Mouse (Mus musculus): ENCODE results near the gene Il5. TPM values are rescaled to one million over a fixed set of nuclear protein-coding genes. Genes with fewer than 3 reads are reported as not detected.
A peak's percentile ranks its signal among the peaks of the same experiment; 100 is the strongest.

Il5 gene
- not detected in 2 replicates for polyA plus RNA-seq (2016; fragmentation: Nextera tagmentation; extraction: Ambion mirVana)

- Histone ChIP-seq H3K4me3 (no peak within 1 kb of the TSS), H3K4me2 (replicated peaks) (no peak within 1 kb of the TSS), H3K27me3 (replicated peaks) (no peaks in the 10 kb centered on the region), H3K4me1 (no peaks in the 10 kb centered on the region), H3K36me3 (no peaks in the 10 kb centered on the region), H3K27ac (no peak within 1 kb of the TSS), H3K9me3 (no peaks in the 10 kb centered on the region), H3K9ac (no peak within 1 kb of the TSS)
- WGBS: 86% methylated on average over 6 of the region's 6 CpGs
- no peak for ATAC-seq (ENCODE audit: low FRiP score, low read depth)
Observed at GRCm38 (mm10) chr11:53720715-53721114, at the start of gene Il5. Gene Il5 (plus strand): TSS chr11:53720794.

- H3K4me1 ChIP-seq: no peaks in the 10 kb centered on the region
- H3K9me3 ChIP-seq: no peaks in the 10 kb centered on the region
- H3K9ac ChIP-seq: no peak overlapping the region
- 97% methylated on average over 4 of the region's 4 CpGs for WGBS
- H3K27me3 ChIP-seq (replicated peaks): no peaks in the 10 kb centered on the region
- ATAC-seq (ENCODE audit: low FRiP score, low read depth): no peak
- H3K27ac ChIP-seq: no peak overlapping the region
- H3K4me2 ChIP-seq (replicated peaks): no peak overlapping the region
- peaks cover 39% of the 10 kb centered on the region for H3K36me3 ChIP-seq
- no peak overlapping the region for H3K4me3 ChIP-seq
Observed at GRCm38 (mm10) chr11:53671414-53671813, 49.2 kb upstream of the Il5 start.

GRCm38 (mm10) chr11:53680141-53680540, 40.5 kb upstream of the Il5 start:
- no peak overlapping the region for H3K27ac ChIP-seq
- no peaks in the 10 kb centered on the region for H3K27me3 ChIP-seq (replicated peaks)
- H3K9ac ChIP-seq: no peak overlapping the region
- no peak overlapping the region for H3K4me3 ChIP-seq
- WGBS: 87% methylated on average over 4 of the region's 4 CpGs
- ATAC-seq (ENCODE audit: low FRiP score, low read depth): no peak
- H3K9me3 ChIP-seq: no peaks in the 10 kb centered on the region
- no peak overlapping the region for H3K4me2 ChIP-seq (replicated peaks)
- H3K36me3 ChIP-seq: peaks cover 28% of the 10 kb centered on the region
- no peaks in the 10 kb centered on the region for H3K4me1 ChIP-seq

- H3K4me2 ChIP-seq (replicated peaks): no peak overlapping the region
- no peak for ATAC-seq (ENCODE audit: low FRiP score, low read depth)
- no peaks in the 10 kb centered on the region for H3K27me3 ChIP-seq (replicated peaks)
- WGBS: 95% methylated on average over 2 of the region's 2 CpGs
- H3K9ac ChIP-seq: no peak overlapping the region
- no peaks in the 10 kb centered on the region for H3K9me3 ChIP-seq
- H3K4me3 ChIP-seq: no peak overlapping the region
- peaks cover 21% of the 10 kb centered on the region for H3K36me3 ChIP-seq
- H3K4me1 ChIP-seq: no peaks in the 10 kb centered on the region
- H3K27ac ChIP-seq: no peak overlapping the region
Observed at GRCm38 (mm10) chr11:53681686-53682085, 38.9 kb upstream of the Il5 start.

GRCm38 (mm10) chr11:53682170-53682569, 38.4 kb upstream of the Il5 start:
- Histone ChIP-seq H3K4me2 (replicated peaks) (no peak overlapping the region), H3K4me3 (no peak overlapping the region), H3K27me3 (replicated peaks) (no peaks in the 10 kb centered on the region), H3K36me3 (peaks cover 24% of the 10 kb centered on the region), H3K27ac (no peak overlapping the region), H3K9ac (no peak overlapping the region), H3K4me1 (no peaks in the 10 kb centered on the region), H3K9me3 (no peaks in the 10 kb centered on the region)
- 93% methylated on average over 2 of the region's 2 CpGs for WGBS
- no peak for ATAC-seq (ENCODE audit: low FRiP score, low read depth)

- 93% methylated on average over 9 of the region's 9 CpGs for WGBS
- Histone ChIP-seq H3K36me3 (peaks cover 24% of the 10 kb centered on the region), H3K27ac (no peak overlapping the region), H3K27me3 (replicated peaks) (no peaks in the 10 kb centered on the region), H3K4me2 (replicated peaks) (no peak overlapping the region), H3K9ac (no peak overlapping the region), H3K4me1 (no peaks in the 10 kb centered on the region), H3K4me3 (no peak overlapping the region), H3K9me3 (no peaks in the 10 kb centered on the region)
- no peak for ATAC-seq (ENCODE audit: low FRiP score, low read depth)
Observed at GRCm38 (mm10) chr11:53682994-53683530, 37.5 kb upstream of the Il5 start.

GRCm38 (mm10) chr11:53691979-53692378, 28.6 kb upstream of the Il5 start:
- WGBS: 65% methylated on average over 10 of the region's 10 CpGs
- no peaks in the 10 kb centered on the region for H3K9me3 ChIP-seq
- 0 out of 2 replicates have a peak, but pooled peaks cover 1% of the 10 kb centered on the region for H3K36me3 ChIP-seq
- H3K4me2 ChIP-seq (replicated peaks): no peak overlapping the region
- no peak overlapping the region for H3K9ac ChIP-seq
- no peak overlapping the region for H3K4me3 ChIP-seq
- H3K27ac ChIP-seq: no peak overlapping the region
- no peak for ATAC-seq (ENCODE audit: low FRiP score, low read depth)
- no peaks in the 10 kb centered on the region for H3K4me1 ChIP-seq
- H3K27me3 ChIP-seq (replicated peaks): no peaks in the 10 kb centered on the region

GRCm38 (mm10) chr11:53698521-53698920, 22.1 kb upstream of the Il5 start:
- H3K27me3 ChIP-seq (replicated peaks): no peaks in the 10 kb centered on the region
- no peak overlapping the region for H3K4me2 ChIP-seq (replicated peaks)
- no peak overlapping the region for H3K4me3 ChIP-seq
- 92% methylated on average over 2 of the region's 2 CpGs for WGBS
- H3K27ac ChIP-seq: no peak overlapping the region
- H3K9ac ChIP-seq: no peak overlapping the region
- H3K4me1 ChIP-seq: no peaks in the 10 kb centered on the region
- no peak for ATAC-seq (ENCODE audit: low FRiP score, low read depth)
- H3K9me3 ChIP-seq: no peaks in the 10 kb centered on the region
- H3K36me3 ChIP-seq: 0 out of 2 replicates have a peak, but pooled peaks cover 9% of the 10 kb centered on the region

GRCm38 (mm10) chr11:53699351-53699750, 21.2 kb upstream of the Il5 start:
- Histone ChIP-seq H3K4me3 (no peak overlapping the region), H3K9ac (no peak overlapping the region), H3K27ac (no peak overlapping the region), H3K36me3 (0 out of 2 replicates have a peak, but pooled peaks cover 9% of the 10 kb centered on the region), H3K27me3 (replicated peaks) (no peaks in the 10 kb centered on the region), H3K4me1 (no peaks in the 10 kb centered on the region), H3K4me2 (replicated peaks) (no peak overlapping the region), H3K9me3 (no peaks in the 10 kb centered on the region)
- WGBS: 88% methylated on average over 4 of the region's 4 CpGs
- ATAC-seq (ENCODE audit: low FRiP score, low read depth): no peak

GRCm38 (mm10) chr11:53706236-53706933, 14.2 kb upstream of the Il5 start:
- Histone ChIP-seq H3K36me3 (no peaks in the 10 kb centered on the region), H3K4me3 (peak overlapping the region; percentile 68), H3K4me2 (replicated peaks) (peak overlapping the region; percentile 96), H3K9ac (peak overlapping the region; percentile 69), H3K4me1 (0 out of 2 replicates have a peak, but pooled peaks cover 8% of the 10 kb centered on the region), H3K9me3 (no peaks in the 10 kb centered on the region), H3K27ac (no peak overlapping the region), H3K27me3 (replicated peaks) (no peaks in the 10 kb centered on the region)
- 7% methylated on average over 29 of the region's 29 CpGs for WGBS
- ATAC-seq (ENCODE audit: low FRiP score, low read depth): peak; percentile 72

GRCm38 (mm10) chr11:53706934-53707717, 13.5 kb upstream of the Il5 start, which contains the start of gene Rad50:
Gene Rad50 (minus strand): TSS chr11:53707319.
- Histone ChIP-seq H3K4me2 (replicated peaks) (peak within 1 kb of the TSS; percentile 96), H3K4me1 (0 out of 2 replicates have a peak, but pooled peaks cover 8% of the 10 kb centered on the region), H3K4me3 (peak within 1 kb of the TSS; percentile 68), H3K9me3 (no peaks in the 10 kb centered on the region), H3K27me3 (replicated peaks) (no peaks in the 10 kb centered on the region), H3K36me3 (no peaks in the 10 kb centered on the region), H3K27ac (no peak within 1 kb of the TSS), H3K9ac (peak within 1 kb of the TSS; percentile 69)
- ATAC-seq (ENCODE audit: low FRiP score, low read depth): peak; percentile 95
- WGBS: 5% methylated on average over 55 of the region's 55 CpGs

- no peaks in the 10 kb centered on the region for H3K27me3 ChIP-seq (replicated peaks)
- no peak for ATAC-seq (ENCODE audit: low FRiP score, low read depth)
- H3K4me1 ChIP-seq: 0 out of 2 replicates have a peak, but pooled peaks cover 8% of the 10 kb centered on the region
- H3K36me3 ChIP-seq: no peaks in the 10 kb centered on the region
- peak overlapping the region; percentile 96 for H3K4me2 ChIP-seq (replicated peaks)
- no peak overlapping the region for H3K9ac ChIP-seq
- H3K4me3 ChIP-seq: no peak overlapping the region
- H3K27ac ChIP-seq: no peak overlapping the region
- H3K9me3 ChIP-seq: no peaks in the 10 kb centered on the region
- 76% methylated on average over 3 of the region's 3 CpGs for WGBS
Observed at GRCm38 (mm10) chr11:53707718-53708009, 12.9 kb upstream of the Il5 start.
